Mouse (Mus musculus) limb, embryonic 15.5 days (tissue): ENCODE measurements around the gene Pard3b. TPM values are rescaled to one million over a fixed set of nuclear protein-coding genes. Genes with fewer than 3 reads are reported as not detected.

Source experiments
- ATAC-seq: fragments of 200-750 bp; cut with Nextera tagmentation; 2 replicates; pipeline ENCODE4 v1.8.0; 2017; ENCODE audit warnings: low read depth, moderate TSS enrichment; ENCODE audit not compliant: insufficient number of reproducible peaks, low FRiP score, low TSS enrichment
- H3K27ac ChIP-seq: fragments of 300-500 bp; sonication (generic); 2 replicates; pipeline ENCODE4 v1.5.1; 2015; ENCODE audit warnings: moderate library complexity, mild to moderate bottlenecking, inconsistent platforms
- H3K27me3 ChIP-seq: fragments of 300-500 bp; sonication (generic); 2 replicates; pipeline ENCODE4 v1.6.1; 2015; ENCODE audit warnings: inconsistent platforms
- H3K36me3 ChIP-seq: fragments of 300-500 bp; sonication (generic); 2 replicates; pipeline ENCODE4 v1.6.1; 2015; ENCODE audit warnings: inconsistent platforms
- H3K4me1 ChIP-seq: fragments of 300-500 bp; sonication (generic); 2 replicates; pipeline ENCODE4 v1.6.1; 2015; ENCODE audit warnings: inconsistent platforms
- H3K4me2 ChIP-seq: fragments of 300-500 bp; sonication (generic); 2 replicates; pipeline ENCODE4 v1.6.1; 2015; ENCODE audit warnings: mild to moderate bottlenecking, inconsistent platforms
- H3K4me3 ChIP-seq: fragments of 300-500 bp; sonication (generic); 2 replicates; pipeline ENCODE4 v1.5.1; 2015; ENCODE audit warnings: mild to moderate bottlenecking, inconsistent platforms
- H3K9ac ChIP-seq: fragments of 300-500 bp; sonication (generic); 2 replicates; pipeline ENCODE4 v1.6.1; 2015; ENCODE audit warnings: inconsistent platforms
- H3K9me3 ChIP-seq: fragments of 300-500 bp; sonication (generic); 2 replicates; pipeline ENCODE4 v1.6.1; 2016; ENCODE audit warnings: inconsistent platforms
- WGBS: fragments of 180-500 bp; shearing (Covaris S2); methylation state at CpG from one replicate; pipeline ENCODE4 v1.1.7; 2015; 5-methylcytosine and 5-hydroxymethylcytosine counted together
- polyA plus RNA-seq: library from polyadenylated mRNA; unstranded; fragments of >200 nt; fragmentation: Nextera tagmentation; extraction: Ambion mirVana; gene quantifications from 2 replicates; pipeline ENCODE4 v1.2.1, GENCODE M21; 2015

Pard3b gene
- polyA plus RNA-seq, 1 experiment from 2014 or later = 17.6 TPM

DNA sequence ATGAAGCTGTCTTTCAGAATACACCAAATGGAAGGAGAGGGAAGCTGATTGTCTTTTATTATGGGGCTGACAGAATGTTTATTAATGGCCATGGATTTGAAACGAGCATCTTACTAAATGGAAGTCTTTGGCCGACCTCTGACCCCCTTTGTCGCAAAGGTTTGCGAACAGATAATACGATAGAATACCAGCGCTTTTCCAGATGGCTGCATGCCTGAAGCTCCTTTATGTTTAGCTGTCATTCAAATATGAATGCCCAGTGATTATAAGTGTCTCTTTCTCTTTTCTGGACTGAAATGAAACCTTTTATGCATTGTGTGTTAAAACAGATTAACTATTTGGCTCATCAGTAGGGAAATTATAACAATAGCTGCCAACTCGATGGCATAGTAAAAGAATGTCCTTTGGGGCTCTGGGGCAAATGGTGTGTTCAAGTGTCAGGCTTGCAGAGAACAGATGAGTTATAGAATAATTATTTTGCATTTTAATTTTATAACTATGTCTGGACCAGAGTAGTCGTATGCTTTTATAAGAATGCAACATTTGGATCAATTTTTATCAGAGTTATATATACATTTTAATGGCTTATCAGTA, 46.7 kb downstream of the Pard3b start:
- H3K9me3 ChIP-seq = no peaks in the 10 kb centered on the region

DNA sequence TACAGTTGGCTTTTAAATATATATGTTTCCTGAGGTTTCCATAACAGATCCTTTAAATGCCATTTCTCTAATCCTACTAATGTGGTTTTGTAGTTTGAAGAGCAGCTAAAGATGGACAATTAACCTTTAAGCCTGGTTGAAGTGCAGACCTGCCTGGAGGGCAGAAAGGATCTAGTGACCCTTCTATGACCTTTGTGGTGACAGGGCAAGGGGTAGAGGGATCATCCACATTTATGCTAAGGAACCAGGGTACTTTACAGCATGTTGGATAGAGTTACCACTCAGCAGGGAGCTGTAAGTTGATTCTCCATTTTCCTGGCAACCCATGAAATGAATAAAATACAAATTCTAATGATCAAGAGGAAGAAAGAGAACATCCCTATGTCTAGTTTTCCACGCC, 47.3 kb downstream of the Pard3b start:
- no peak for ATAC-seq
- Histone ChIP-seq H3K27ac (no peak overlapping the region), H3K27me3 (no peaks in the 10 kb centered on the region), H3K9me3 (no peaks in the 10 kb centered on the region), H3K36me3 (no peaks in the 10 kb centered on the region), H3K4me3 (no peak overlapping the region), H3K4me2 (no peak overlapping the region), H3K4me1 (no peaks in the 10 kb centered on the region), H3K9ac (no peak overlapping the region)
- WGBS = 88% methylated on average over 1 of the region's 1 CpGs

More for the DNA sequence above, 46.7 kb downstream of the Pard3b start:
- WGBS = 58% methylated on average over 8 of the region's 8 CpGs
- Histone ChIP-seq H3K4me1 (no peaks in the 10 kb centered on the region), H3K9ac (no peak overlapping the region), H3K4me3 (no peak overlapping the region), H3K27ac (no peak overlapping the region), H3K4me2 (no peak overlapping the region), H3K27me3 (no peaks in the 10 kb centered on the region), H3K36me3 (no peaks in the 10 kb centered on the region)
- no peak for ATAC-seq

DNA sequence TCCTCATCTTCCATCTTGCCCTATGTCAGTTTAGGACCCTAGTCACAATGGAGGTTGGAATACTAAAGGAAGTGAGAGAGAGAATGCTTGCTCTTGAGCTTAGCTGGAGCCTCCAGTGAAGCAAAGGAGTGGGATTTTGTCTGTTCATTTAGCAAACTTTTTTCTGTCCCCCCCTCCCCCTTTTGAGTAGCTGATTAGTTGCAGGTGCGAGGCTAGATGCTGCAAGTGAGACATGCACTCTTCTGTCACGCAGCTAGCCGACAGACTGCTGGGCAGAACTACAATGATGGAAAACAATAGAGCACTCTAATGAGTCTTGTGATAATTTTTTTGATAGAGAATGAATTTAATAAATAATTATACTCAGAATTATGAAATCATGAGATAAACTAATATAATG, 49.7 kb downstream of the Pard3b start:
- Histone ChIP-seq H3K27me3 (no peaks in the 10 kb centered on the region), H3K4me2 (no peak overlapping the region), H3K4me3 (no peak overlapping the region), H3K27ac (no peak overlapping the region), H3K4me1 (no peaks in the 10 kb centered on the region), H3K9ac (no peak overlapping the region), H3K36me3 (no peaks in the 10 kb centered on the region), H3K9me3 (no peaks in the 10 kb centered on the region)
- WGBS = 44% methylated on average over 3 of the region's 3 CpGs
- no peak for ATAC-seq

DNA sequence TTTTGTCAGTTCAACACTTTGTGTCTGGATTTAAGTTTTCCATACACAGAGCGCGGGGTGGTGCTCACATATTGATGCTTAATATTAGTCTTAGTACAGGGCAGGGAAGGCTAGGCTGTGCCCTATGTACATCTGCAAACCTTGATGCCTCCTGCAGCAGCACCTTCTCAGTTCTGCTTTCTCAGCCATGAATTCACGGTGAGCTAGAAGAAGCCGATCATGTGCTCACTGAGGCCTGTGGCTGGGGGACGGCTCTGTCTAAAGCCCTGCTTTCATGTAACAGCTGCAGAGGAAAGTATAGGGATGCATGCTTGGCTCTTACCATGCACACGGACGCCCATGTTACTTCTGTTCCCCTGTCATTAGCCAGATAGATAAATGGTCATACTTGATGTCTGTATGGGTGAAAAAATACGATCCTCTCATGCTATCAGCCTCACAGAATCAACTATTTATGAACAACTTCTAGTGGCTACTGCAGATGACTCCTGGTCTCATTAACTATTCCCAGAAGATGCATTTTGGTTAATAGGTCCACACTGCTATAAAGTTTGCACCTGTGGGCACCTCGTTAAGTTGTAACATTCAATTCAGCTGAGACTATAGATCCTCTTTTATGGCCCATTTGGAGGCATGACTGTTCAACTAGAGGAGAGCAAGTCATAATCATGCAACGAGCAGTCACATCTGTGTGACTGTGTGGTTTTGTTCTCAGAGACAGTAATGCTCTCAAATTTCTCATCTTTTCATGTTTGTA, 60.0 kb downstream of the Pard3b start:
- no peak overlapping the region for H3K9ac ChIP-seq
- H3K4me1 ChIP-seq = no peaks in the 10 kb centered on the region
- no peaks in the 10 kb centered on the region for H3K36me3 ChIP-seq
- WGBS = 44% methylated on average over 10 of the region's 10 CpGs
- no peaks in the 10 kb centered on the region for H3K9me3 ChIP-seq
- no peak for ATAC-seq
- no peak overlapping the region for H3K4me3 ChIP-seq
- no peak overlapping the region for H3K4me2 ChIP-seq
- H3K27me3 ChIP-seq = no peaks in the 10 kb centered on the region
- H3K27ac ChIP-seq = no peak overlapping the region

GRCm38 (mm10) chr1:61709812-61710211, 71.2 kb downstream of the Pard3b start:
- ATAC-seq = no peak
- H3K27ac ChIP-seq = no peak overlapping the region
- 95% methylated on average over 1 of the region's 1 CpGs for WGBS

DNA sequence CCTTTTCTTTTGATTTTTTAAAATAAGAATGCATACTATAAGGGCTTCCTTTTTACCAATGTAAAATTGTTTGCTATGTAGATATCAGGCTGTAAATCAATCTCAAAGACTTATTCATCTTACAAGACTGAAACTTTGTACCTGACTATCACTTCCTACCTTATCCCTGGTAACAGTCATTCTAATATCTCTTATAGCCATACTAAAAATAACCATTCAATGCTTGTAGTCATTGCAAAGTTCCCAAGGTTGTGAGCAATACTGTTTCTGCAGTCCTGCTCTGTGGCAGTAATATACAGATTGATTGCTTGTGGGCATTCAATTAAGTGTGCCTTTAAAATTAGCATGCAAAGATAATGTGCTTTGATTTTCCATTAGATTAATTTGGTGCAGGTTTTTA, 72.9 kb downstream of the Pard3b start:
- no peak overlapping the region for H3K9ac ChIP-seq
- no peaks in the 10 kb centered on the region for H3K27me3 ChIP-seq
- H3K27ac ChIP-seq = no peak overlapping the region
- no peaks in the 10 kb centered on the region for H3K9me3 ChIP-seq
- no peaks in the 10 kb centered on the region for H3K4me1 ChIP-seq
- H3K4me2 ChIP-seq = no peak overlapping the region
- H3K4me3 ChIP-seq = no peak overlapping the region
- no peak for ATAC-seq
- no peaks in the 10 kb centered on the region for H3K36me3 ChIP-seq

More at GRCm38 (mm10) chr1:61709812-61710211, 71.2 kb downstream of the Pard3b start:
- Histone ChIP-seq H3K36me3 (no peaks in the 10 kb centered on the region), H3K4me1 (no peaks in the 10 kb centered on the region), H3K9me3 (no peaks in the 10 kb centered on the region), H3K9ac (no peak overlapping the region), H3K27me3 (no peaks in the 10 kb centered on the region), H3K4me3 (no peak overlapping the region), H3K4me2 (no peak overlapping the region)

DNA sequence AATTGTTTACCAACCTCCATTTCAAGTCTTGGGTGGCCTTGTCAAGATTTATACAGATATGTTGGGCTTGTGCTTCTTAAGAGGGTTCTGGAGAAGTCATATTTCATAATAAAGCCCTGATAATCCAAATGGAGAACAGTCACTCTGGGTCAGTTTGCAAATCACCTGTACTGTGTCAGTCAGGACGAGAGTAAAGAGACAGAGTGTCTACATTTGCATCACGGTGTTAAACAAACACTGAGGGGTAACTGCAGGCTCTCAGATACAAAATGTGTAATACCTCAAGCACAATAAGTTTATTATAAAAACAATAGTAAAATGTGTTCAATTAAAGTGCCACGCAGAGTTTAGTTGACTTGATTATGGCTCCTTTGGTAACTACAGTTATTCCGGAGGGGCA, 91.0 kb downstream of the Pard3b start:
- no peak overlapping the region for H3K9ac ChIP-seq
- H3K4me3 ChIP-seq = no peak overlapping the region
- no peaks in the 10 kb centered on the region for H3K36me3 ChIP-seq
- H3K4me1 ChIP-seq = no peaks in the 10 kb centered on the region
- H3K27me3 ChIP-seq = no peaks in the 10 kb centered on the region
- ATAC-seq = no peak
- H3K27ac ChIP-seq = no peak overlapping the region
- no peaks in the 10 kb centered on the region for H3K9me3 ChIP-seq
- 60% methylated on average over 4 of the region's 4 CpGs for WGBS
- no peak overlapping the region for H3K4me2 ChIP-seq

DNA sequence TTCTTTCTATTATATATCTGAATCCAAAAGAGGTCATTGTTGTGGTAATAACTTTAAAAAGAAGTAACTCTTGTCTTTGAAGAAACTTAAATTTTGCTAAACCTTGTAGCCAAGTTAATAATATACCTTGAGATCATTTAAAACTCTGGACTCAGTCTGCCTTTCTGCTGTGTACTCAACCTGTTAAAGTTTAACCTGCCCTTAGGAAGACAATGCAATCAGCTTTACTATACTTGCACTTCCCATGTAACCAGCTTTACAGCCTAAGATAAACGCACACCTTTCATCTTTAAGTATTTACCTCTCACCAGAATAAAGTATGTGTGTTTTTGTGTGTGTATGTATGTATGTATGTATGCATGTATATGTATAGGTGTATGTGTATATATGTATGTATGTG, 97.9 kb downstream of the Pard3b start:
- no peak for ATAC-seq
- Histone ChIP-seq H3K9ac (no peak overlapping the region), H3K4me2 (no peak overlapping the region), H3K9me3 (no peaks in the 10 kb centered on the region), H3K4me3 (no peak overlapping the region), H3K4me1 (no peaks in the 10 kb centered on the region), H3K27ac (no peak overlapping the region), H3K36me3 (no peaks in the 10 kb centered on the region), H3K27me3 (no peaks in the 10 kb centered on the region)
- WGBS = 91% methylated on average over 1 of the region's 1 CpGs

- no peak overlapping the region for H3K27ac ChIP-seq
Measured at GRCm38 (mm10) chr1:61742831-61743230, 104.2 kb downstream of the Pard3b start.

DNA sequence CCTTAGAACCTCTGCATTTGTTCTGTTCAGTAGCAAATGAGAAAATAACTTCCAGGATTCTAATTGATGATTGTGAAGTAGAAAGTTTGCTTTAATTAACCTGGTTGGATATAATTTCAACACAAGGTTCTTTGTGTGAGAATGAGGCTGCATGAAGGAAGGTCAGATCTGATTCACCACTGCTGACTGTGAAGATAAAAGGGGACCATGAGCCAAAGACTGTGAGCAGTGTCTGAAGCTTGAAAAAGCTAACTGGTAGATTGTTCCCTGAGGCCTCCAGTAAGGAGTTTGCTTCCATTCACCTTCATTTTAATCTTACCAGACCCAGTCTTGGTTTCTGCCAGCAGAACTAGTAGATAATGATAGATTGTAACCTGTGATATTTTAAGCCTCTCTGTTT, 108.9 kb downstream of the Pard3b start:
- H3K27me3 ChIP-seq = no peaks in the 10 kb centered on the region
- H3K36me3 ChIP-seq = no peaks in the 10 kb centered on the region
- no peaks in the 10 kb centered on the region for H3K4me1 ChIP-seq
- no peak overlapping the region for H3K4me2 ChIP-seq
- H3K9ac ChIP-seq = no peak overlapping the region
- no peaks in the 10 kb centered on the region for H3K9me3 ChIP-seq
- no peak overlapping the region for H3K27ac ChIP-seq
- ATAC-seq = no peak
- H3K4me3 ChIP-seq = no peak overlapping the region

More at GRCm38 (mm10) chr1:61742831-61743230, 104.2 kb downstream of the Pard3b start:
- Histone ChIP-seq H3K9ac (no peak overlapping the region), H3K36me3 (no peaks in the 10 kb centered on the region), H3K4me1 (no peaks in the 10 kb centered on the region), H3K27me3 (no peaks in the 10 kb centered on the region), H3K4me3 (no peak overlapping the region), H3K9me3 (no peaks in the 10 kb centered on the region), H3K4me2 (no peak overlapping the region)
- ATAC-seq = no peak

DNA sequence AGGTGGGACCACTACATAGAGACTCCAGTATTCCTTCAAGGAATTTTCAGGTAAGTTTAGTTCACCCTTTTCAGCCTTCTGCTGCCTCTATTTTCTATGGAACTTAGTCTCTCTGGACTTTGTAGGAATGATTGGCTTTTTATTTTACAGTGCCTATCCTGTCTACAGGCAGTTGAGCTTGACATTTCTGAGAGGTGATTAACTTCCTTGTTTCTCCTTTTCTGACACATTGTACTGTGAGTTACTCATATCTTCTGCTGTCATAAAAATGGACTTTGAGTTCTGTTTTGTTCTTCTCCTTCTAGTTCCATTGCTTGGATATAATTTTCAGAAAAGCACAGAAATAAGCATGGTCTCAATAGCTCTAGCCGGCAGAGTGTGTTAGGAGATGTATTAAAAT, 112.4 kb downstream of the Pard3b start:
- Histone ChIP-seq H3K27ac (no peak overlapping the region), H3K27me3 (no peaks in the 10 kb centered on the region), H3K9ac (no peak overlapping the region), H3K9me3 (no peaks in the 10 kb centered on the region), H3K4me2 (no peak overlapping the region), H3K36me3 (no peaks in the 10 kb centered on the region), H3K4me1 (no peaks in the 10 kb centered on the region), H3K4me3 (no peak overlapping the region)
- ATAC-seq = no peak
- 96% methylated on average over 1 of the region's 1 CpGs for WGBS

DNA sequence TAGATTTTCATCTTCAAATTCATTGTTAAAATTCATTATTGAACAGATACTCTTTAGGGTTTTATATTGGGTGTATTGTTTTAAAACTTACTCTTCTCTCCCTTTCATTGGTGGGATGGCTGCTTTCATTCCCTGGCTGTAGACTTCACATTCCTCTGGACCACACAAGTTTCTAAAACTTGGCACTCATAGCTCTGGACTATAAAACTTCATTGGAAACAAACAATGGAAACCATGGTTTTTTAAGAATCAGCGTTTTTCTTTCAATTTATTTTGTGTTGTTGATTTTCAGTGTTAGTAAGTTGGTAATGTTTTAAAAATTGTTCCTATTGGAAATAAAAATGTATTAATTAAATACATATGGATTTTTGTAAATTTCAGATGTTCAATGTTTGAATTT, 118.1 kb downstream of the Pard3b start:
- Histone ChIP-seq H3K9ac (no peak overlapping the region), H3K4me3 (no peak overlapping the region), H3K4me1 (no peaks in the 10 kb centered on the region), H3K27ac (no peak overlapping the region), H3K4me2 (no peak overlapping the region), H3K9me3 (no peaks in the 10 kb centered on the region), H3K36me3 (no peaks in the 10 kb centered on the region), H3K27me3 (no peaks in the 10 kb centered on the region)
- 48% methylated on average over 1 of the region's 1 CpGs for WGBS
- ATAC-seq = no peak

GRCm38 (mm10) chr1:61771213-61771612, 132.6 kb downstream of the Pard3b start:
- Histone ChIP-seq H3K4me2 (no peak overlapping the region), H3K4me1 (no peaks in the 10 kb centered on the region), H3K36me3 (no peaks in the 10 kb centered on the region), H3K9ac (no peak overlapping the region), H3K27me3 (no peaks in the 10 kb centered on the region), H3K27ac (no peak overlapping the region), H3K4me3 (no peak overlapping the region), H3K9me3 (no peaks in the 10 kb centered on the region)
- no peak for ATAC-seq
